Mouse (Mus musculus): ENCODE measurements around the gene Gng13. TPM values are rescaled to one million over a fixed set of nuclear protein-coding genes. Genes with fewer than 3 reads are reported as not detected.
"Not testable (repeated sequence)": the region's sequence is repeated elsewhere in the genome, so short reads cannot be mapped to it uniquely, and the experiment has no call there.

Gng13 gene
- polyA plus RNA-seq, 1 experiment from 2014 or later = not detected

DNA sequence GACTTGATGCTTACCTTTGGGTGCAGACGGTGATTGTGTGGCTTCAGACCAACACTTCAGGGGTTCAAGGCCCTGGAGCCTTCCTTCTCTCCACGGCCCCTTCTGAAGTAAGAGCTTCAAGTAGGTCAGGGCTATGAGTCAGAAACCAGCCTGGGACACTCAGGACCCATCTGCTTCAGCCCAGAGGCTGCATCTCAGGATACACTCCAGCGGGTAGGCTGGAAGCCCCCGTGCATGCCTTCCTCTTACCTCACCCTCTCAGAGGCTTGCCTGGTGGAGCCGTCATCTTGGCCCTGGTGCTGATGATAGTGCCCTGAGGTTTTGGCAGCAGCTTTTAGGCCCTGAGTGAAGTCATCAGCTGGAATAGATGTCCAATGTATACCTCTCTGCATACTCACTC lies 18.3 kb downstream of the Gng13 start:
- Histone ChIP-seq H3K9me3 (replicated peaks) (no peaks in the 10 kb centered on the region), H3K27ac (replicated peaks) (no peak overlapping the region), H3K27me3 (no peaks in the 10 kb centered on the region), H3K9ac (no peak overlapping the region), H3K4me1 (replicated peaks) (no peaks in the 10 kb centered on the region), H3K36me3 (replicated peaks) (no peaks in the 10 kb centered on the region), H3K4me3 (replicated peaks) (no peak overlapping the region), H3K4me2 (no peak overlapping the region)
- WGBS (ENCODE audit: insufficient replicate concordance) = 69% methylated on average over 5 of the region's 5 CpGs
- no peak for ATAC-seq (ENCODE audit: insufficient read depth)

DNA sequence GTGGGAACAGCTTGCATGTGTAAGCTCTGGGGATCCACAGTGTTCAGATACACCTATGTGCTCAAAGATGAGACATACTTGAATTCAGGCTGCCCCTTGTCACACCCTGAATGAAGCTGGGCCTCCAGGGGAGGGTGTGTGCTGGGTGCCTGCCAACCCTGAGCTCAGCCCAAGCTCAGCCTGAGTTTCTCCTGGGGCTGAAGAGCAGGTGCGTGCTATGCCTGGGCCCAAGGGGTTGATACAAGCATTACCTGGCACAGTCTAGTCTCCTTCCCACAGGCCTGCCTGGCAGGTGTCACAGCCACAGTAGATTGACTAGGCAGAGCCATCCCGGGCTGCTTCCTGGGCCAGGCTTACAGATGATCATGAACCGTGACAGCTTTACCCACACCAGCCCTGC lies 18.8 kb downstream of the Gng13 start, which contains the start of gene Mslnl:
Gene Mslnl, plus strand, starts transcription at position 298 of the 400 bp plus-strand sequence.
- H3K27ac ChIP-seq (replicated peaks) = no peak within 1 kb of the TSS
- no peaks in the 10 kb centered on the region for H3K9me3 ChIP-seq (replicated peaks)
- H3K27me3 ChIP-seq = no peaks in the 10 kb centered on the region
- H3K4me3 ChIP-seq (replicated peaks) = no peak within 1 kb of the TSS
- no peaks in the 10 kb centered on the region for H3K36me3 ChIP-seq (replicated peaks)
- H3K4me2 ChIP-seq = no peak within 1 kb of the TSS
- H3K4me1 ChIP-seq (replicated peaks) = no peaks in the 10 kb centered on the region
- WGBS (ENCODE audit: insufficient replicate concordance) = 65% methylated on average over 3 of the region's 3 CpGs
- ATAC-seq (ENCODE audit: insufficient read depth) = no peak
- H3K9ac ChIP-seq = no peak within 1 kb of the TSS

DNA sequence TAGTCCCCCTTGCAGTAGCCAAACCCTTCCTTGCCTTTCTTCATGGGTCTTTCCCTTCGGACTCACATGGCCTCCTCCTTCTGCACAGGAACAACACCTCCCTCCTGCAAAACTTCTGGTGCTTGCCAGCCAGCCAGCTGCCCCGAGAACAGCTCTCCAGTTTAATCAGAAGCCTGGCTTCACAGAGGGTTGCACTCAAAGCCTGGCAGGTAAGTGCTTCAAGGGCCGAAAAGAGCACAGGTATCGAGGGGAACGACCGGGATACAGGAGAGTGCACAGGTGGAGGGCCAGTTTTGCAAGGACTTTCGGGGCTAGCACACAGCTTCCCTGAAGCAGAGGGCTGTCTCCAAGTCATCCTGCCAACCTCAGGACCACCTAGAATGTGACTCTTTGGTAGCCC lies 21.9 kb downstream of the Gng13 start:
- Histone ChIP-seq H3K4me3 (replicated peaks) (no peak overlapping the region), H3K9me3 (replicated peaks) (no peaks in the 10 kb centered on the region), H3K4me1 (replicated peaks) (no peaks in the 10 kb centered on the region), H3K27ac (replicated peaks) (no peak overlapping the region), H3K36me3 (replicated peaks) (no peaks in the 10 kb centered on the region), H3K9ac (no peak overlapping the region), H3K27me3 (peaks cover 3% of the 10 kb centered on the region; the same call in 1 of the 2 replicates), H3K4me2 (no peak overlapping the region)
- no peak for ATAC-seq (ENCODE audit: insufficient read depth)
- WGBS (ENCODE audit: insufficient replicate concordance) = 52% methylated on average over 7 of the region's 7 CpGs

DNA sequence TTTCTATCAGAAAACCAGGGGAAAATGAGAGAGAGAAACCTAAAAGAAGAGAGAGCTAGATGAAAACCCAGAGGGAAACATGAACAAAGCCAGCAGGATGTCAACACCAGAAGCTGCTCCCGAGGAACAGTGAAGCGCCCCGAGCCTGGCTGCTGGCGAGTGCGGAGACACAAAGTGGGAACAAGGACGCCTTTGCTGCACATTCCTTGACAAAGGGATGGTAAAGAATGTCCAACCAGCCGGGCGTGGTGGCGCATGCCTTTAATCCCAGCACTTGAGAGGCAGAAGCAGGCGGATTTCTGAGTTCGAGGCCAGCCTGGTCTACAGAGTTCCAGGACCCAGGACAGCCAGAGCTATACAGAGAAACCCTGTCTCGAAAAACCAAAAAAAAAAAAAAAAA lies 24.5 kb downstream of the Gng13 start:
- H3K27me3 ChIP-seq; H3K4me3 ChIP-seq (replicated peaks); H3K4me2 ChIP-seq; H3K36me3 ChIP-seq (replicated peaks); H3K27ac ChIP-seq (replicated peaks); ATAC-seq (ENCODE audit: insufficient read depth); H3K4me1 ChIP-seq (replicated peaks); H3K9ac ChIP-seq; H3K9me3 ChIP-seq (replicated peaks): not testable (repeated sequence)
- 61% methylated on average over 12 of the region's 12 CpGs for WGBS (ENCODE audit: insufficient replicate concordance)

DNA sequence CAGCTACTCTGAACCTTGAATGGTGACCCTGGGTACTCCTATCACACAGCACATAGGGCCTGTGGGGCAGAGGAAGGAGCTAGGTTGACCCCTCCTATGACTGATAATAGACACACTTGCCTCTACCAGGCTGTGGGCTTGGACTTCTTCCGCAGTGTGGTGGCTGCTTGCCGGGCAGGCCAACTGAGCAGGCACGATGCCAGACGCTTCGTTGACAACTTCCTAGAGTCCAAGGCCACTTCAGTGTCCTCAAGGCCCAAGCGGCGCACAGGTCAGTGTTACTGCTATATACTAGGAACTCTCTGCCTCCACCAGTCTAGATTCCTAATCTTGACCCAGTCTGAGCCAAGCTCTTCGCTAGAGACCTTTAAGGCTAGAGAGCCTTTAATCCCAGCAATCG lies 26.9 kb downstream of the Gng13 start:
- Histone ChIP-seq H3K4me3 (replicated peaks) (no peak overlapping the region), H3K9ac (no peak overlapping the region), H3K4me1 (replicated peaks) (no peaks in the 10 kb centered on the region), H3K4me2 (no peak overlapping the region), H3K27me3 (peaks cover 3% of the 10 kb centered on the region; the same call in 1 of the 2 replicates), H3K36me3 (replicated peaks) (no peaks in the 10 kb centered on the region), H3K9me3 (replicated peaks) (no peaks in the 10 kb centered on the region), H3K27ac (replicated peaks) (no peak overlapping the region)
- ATAC-seq (ENCODE audit: insufficient read depth) = no peak
- WGBS (ENCODE audit: insufficient replicate concordance) = 77% methylated on average over 9 of the region's 9 CpGs

DNA sequence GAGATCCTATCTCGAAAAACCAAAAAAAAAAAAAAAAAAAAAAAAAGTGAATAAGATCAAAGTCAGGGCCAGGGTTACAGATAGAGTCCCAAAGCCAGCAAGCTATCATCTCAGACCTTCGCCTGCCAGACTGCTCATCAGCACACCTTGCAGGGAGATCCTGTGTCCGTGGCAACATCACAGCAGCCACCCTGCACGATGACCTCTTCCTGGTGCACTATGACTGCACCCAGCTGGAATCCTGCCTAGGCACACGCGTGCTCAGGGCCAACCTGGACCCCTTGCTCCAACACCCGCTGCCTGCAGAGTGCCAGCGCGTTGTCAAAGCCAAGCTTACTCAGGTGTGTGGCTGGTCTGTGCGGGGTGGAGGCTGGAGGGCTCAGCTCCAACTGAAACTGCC lies 27.3 kb downstream of the Gng13 start:
- Histone ChIP-seq H3K27me3 (peaks cover 3% of the 10 kb centered on the region; the same call in 1 of the 2 replicates), H3K27ac (replicated peaks) (no peak overlapping the region), H3K4me1 (replicated peaks) (no peaks in the 10 kb centered on the region), H3K36me3 (replicated peaks) (no peaks in the 10 kb centered on the region), H3K9me3 (replicated peaks) (no peaks in the 10 kb centered on the region), H3K4me2 (no peak overlapping the region), H3K9ac (no peak overlapping the region), H3K4me3 (replicated peaks) (no peak overlapping the region)
- no peak for ATAC-seq (ENCODE audit: insufficient read depth)
- 59% methylated on average over 10 of the region's 10 CpGs for WGBS (ENCODE audit: insufficient replicate concordance)

DNA sequence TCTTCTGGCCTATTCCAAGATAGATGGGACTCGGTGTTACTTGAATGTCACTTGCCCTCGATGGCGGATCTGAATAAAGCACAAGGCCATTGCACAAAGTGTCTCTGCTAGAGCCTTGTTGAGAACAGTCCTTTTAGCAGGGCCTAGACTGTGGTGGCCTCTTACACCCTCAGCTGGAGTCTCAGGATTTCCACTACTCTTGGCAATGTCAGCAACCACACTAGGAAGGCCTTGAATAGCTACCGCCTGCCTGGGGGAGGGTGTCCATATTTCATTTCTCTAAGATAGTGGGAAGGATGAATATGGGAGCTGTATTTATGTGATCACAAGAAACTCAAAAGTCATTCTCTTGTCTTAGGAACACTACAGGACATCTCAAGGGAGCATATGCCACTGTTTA lies 31.3 kb downstream of the Gng13 start:
- Histone ChIP-seq H3K9ac (no peak overlapping the region), H3K27me3 (no peaks in the 10 kb centered on the region), H3K27ac (replicated peaks) (no peak overlapping the region), H3K4me1 (replicated peaks) (no peaks in the 10 kb centered on the region), H3K4me3 (replicated peaks) (no peak overlapping the region), H3K9me3 (replicated peaks) (no peaks in the 10 kb centered on the region), H3K36me3 (replicated peaks) (no peaks in the 10 kb centered on the region), H3K4me2 (no peak overlapping the region)
- 74% methylated on average over 4 of the region's 4 CpGs for WGBS (ENCODE audit: insufficient replicate concordance)
- no peak for ATAC-seq (ENCODE audit: insufficient read depth)

DNA sequence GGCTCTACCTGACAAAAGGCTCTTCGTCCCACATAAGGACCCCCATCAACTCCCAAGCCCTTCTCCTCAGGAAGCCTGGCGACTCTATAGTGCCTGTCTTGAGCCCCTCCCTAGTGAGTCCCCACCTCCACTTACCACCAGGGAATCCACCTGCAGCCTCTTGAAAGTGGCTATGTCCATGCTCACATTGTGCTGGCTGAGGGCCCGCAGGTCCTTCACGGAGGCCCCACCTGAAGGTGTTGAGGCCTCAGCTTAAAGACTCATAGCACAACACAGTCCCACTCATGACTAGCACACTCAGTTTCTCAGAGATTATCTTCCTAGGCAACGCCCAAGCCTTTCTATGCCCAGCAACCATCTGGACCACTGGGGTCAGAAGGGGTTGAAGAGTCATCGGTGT lies 32.3 kb downstream of the Gng13 start:
- 65% methylated on average over 6 of the region's 6 CpGs for WGBS (ENCODE audit: insufficient replicate concordance)
- no peaks in the 10 kb centered on the region for H3K27me3 ChIP-seq

DNA sequence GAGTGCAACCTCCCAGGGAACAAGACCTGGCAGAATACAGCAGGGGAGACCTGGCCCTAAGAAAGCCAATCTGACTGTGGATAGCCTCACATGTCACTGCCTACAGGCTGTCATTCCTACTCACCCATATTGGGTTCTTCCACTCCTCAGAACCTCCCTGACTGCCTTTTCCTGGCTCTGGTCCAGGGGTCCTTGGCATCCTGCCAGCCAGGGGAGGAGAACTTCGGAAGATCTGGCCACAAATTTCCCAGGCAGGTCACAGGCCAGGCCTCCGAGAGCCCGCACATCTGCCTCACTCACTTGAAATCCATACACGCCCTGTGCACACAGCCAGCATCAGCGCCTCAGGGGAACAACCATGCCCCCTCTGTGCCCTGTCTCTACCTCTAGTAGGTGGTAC lies 34.5 kb downstream of the Gng13 start:
- H3K27ac ChIP-seq (replicated peaks) = no peak overlapping the region
- no peak overlapping the region for H3K4me2 ChIP-seq
- H3K4me3 ChIP-seq (replicated peaks) = no peak overlapping the region
- no peaks in the 10 kb centered on the region for H3K9me3 ChIP-seq (replicated peaks)
- no peak for ATAC-seq (ENCODE audit: insufficient read depth)
- no peaks in the 10 kb centered on the region for H3K36me3 ChIP-seq (replicated peaks)
- no peaks in the 10 kb centered on the region for H3K27me3 ChIP-seq
- no peak overlapping the region for H3K9ac ChIP-seq
- 54% methylated on average over 5 of the region's 5 CpGs for whole genome bisulfite sequencing (ENCODE audit: insufficient replicate concordance)
- no peaks in the 10 kb centered on the region for H3K4me1 ChIP-seq (replicated peaks)

More for the DNA sequence above, 32.3 kb downstream of the Gng13 start:
- no peak overlapping the region for H3K4me3 ChIP-seq (replicated peaks)
- no peak overlapping the region for H3K9ac ChIP-seq
- H3K27ac ChIP-seq (replicated peaks) = no peak overlapping the region
- ATAC-seq (ENCODE audit: insufficient read depth) = no peak
- H3K9me3 ChIP-seq (replicated peaks) = no peaks in the 10 kb centered on the region
- H3K36me3 ChIP-seq (replicated peaks) = no peaks in the 10 kb centered on the region
- no peak overlapping the region for H3K4me2 ChIP-seq
- H3K4me1 ChIP-seq (replicated peaks) = no peaks in the 10 kb centered on the region

DNA sequence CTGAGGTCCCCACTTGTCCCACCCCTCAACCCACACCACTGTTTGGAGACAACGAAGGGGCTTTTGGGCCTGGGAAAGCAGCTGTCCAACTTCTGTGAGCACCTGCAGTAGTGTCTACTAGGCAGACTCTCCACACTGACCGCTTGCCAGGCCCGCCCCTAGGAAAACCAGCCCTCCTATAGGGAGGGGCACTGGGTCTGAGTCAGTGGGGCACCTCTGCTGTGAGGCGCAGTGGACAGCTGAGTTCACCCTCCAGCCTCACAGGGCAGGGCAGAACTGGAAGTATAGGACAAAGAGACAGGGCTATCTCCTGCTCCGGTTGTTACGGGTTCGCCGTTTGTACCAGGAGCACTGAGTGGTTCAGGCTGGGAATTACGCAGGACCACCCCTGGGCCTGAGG lies 37.3 kb downstream of the Gng13 start, which contains the start of gene Msln:
Gene Msln, minus strand, starts transcription at position 138 of the 400 bp plus-strand sequence.
- no peaks in the 10 kb centered on the region for H3K36me3 ChIP-seq (replicated peaks)
- WGBS (ENCODE audit: insufficient replicate concordance) = 74% methylated on average over 9 of the region's 9 CpGs
- H3K9me3 ChIP-seq (replicated peaks) = no peaks in the 10 kb centered on the region
- no peak within 1 kb of the TSS for H3K4me3 ChIP-seq (replicated peaks)
- no peaks in the 10 kb centered on the region for H3K4me1 ChIP-seq (replicated peaks)
- peaks cover 11% of the 10 kb centered on the region for H3K27me3 ChIP-seq
- no peak within 1 kb of the TSS for H3K9ac ChIP-seq
- no peak for ATAC-seq (ENCODE audit: insufficient read depth)
- no peak within 1 kb of the TSS for H3K27ac ChIP-seq (replicated peaks)
- H3K4me2 ChIP-seq = no peak within 1 kb of the TSS

DNA sequence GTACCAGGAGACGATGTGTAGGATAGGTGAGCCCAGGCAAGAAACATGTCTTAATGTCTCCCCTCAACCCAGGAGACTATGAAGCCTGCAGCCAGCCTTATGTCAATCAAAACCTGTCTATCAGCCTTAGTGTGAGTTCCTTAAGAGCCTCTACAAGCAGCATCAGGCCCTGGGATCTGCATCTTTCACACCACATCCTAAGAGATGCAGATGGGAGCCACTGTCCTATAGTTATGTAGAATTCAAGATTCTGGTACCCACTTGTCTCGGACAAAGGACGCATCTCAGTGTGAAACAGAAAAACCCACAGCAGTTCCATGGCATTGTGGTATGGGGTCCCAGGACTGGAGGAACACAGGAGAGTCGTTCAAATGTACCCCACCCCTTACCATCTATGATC lies 38.1 kb downstream of the Gng13 start:
- WGBS (ENCODE audit: insufficient replicate concordance) = 59% methylated on average over 4 of the region's 4 CpGs
- H3K27ac ChIP-seq (replicated peaks) = no peak overlapping the region

DNA sequence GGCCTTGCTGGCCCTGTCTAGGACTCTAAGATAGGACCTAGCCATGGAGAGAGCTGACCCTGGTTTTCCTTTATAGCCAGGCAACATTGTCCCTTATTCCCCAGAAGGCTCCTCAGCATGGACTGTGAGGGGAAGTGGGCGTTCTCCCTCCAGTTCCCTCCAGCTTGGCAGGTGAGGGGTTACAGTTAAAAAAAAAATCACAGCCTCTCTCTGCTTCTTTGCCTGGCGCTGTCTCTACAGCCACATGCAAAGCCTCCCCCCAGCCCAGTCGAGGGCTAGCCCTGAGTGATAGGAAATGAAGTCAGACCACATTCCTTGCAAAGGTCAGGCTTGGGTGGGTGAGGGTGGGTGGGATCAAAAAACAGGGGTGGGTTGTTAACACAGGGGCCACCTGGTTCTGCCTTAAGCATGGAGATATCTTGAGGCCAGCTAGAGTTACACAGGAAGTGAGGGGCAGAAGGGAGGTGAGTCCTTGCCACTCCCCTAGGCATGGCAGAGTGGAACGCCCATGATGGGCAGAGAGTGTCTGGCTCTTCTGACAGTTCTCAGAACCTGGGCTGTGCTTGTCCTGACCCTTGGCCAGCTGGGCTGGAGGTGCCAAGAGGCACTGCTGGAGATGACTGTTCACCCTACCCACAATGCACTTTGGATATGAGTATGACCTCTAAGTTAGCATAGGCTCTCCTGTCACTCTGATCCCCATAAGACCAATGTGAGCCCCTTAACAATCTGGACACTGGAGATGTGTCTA lies 38.8 kb downstream of the Gng13 start:
- no peaks in the 10 kb centered on the region for H3K36me3 ChIP-seq (replicated peaks)
- no peak overlapping the region for H3K4me3 ChIP-seq (replicated peaks)
- H3K27me3 ChIP-seq = peaks cover 14% of the 10 kb centered on the region
- no peak for ATAC-seq (ENCODE audit: insufficient read depth)
- no peak overlapping the region for H3K4me2 ChIP-seq
- no peak overlapping the region for H3K27ac ChIP-seq (replicated peaks)
- H3K4me1 ChIP-seq (replicated peaks) = no peaks in the 10 kb centered on the region
- no peaks in the 10 kb centered on the region for H3K9me3 ChIP-seq (replicated peaks)
- WGBS (ENCODE audit: insufficient replicate concordance) = 33% methylated on average over 4 of the region's 4 CpGs
- no peak overlapping the region for H3K9ac ChIP-seq

More for the DNA sequence above, 38.1 kb downstream of the Gng13 start:
- ATAC-seq (ENCODE audit: insufficient read depth) = no peak
- H3K9ac ChIP-seq = no peak overlapping the region
- peaks cover 13% of the 10 kb centered on the region for H3K27me3 ChIP-seq
- H3K9me3 ChIP-seq (replicated peaks) = no peaks in the 10 kb centered on the region
- H3K4me1 ChIP-seq (replicated peaks) = no peaks in the 10 kb centered on the region
- no peak overlapping the region for H3K4me3 ChIP-seq (replicated peaks)
- no peaks in the 10 kb centered on the region for H3K36me3 ChIP-seq (replicated peaks)
- H3K4me2 ChIP-seq = no peak overlapping the region

Measured in liver, embryonic 15.5 days (tissue).